21 mouse cellular contexts compared by ENCODE assay signal in genomic region chr1:137919739-137920563, GRCm38 (mm10).
A peak's percentile ranks its signal among the peaks of the same experiment; 100 is the strongest.
DNase-seq lines count a peak whose midpoint lies in the region; ATAC-seq lines count a peak whose summit lies in the region.
"Had no signal": no experiment of that assay in that cellular context is flagged by ENCODE, and none has a peak within 500 bp of the region (broad histone marks: within the 10 kb centered on the region; RNA-seq: fewer than 3 reads in every experiment).

No protein-coding gene starts in this region.

- no peaks in the 10 kb centered on the region for H3K9me3 ChIP-seq in hindbrain, embryonic 16.5 days (ENCODE audit: control insufficient read depth, low read length)
- H3K9me3 ChIP-seq in hindbrain, embryonic 11.5 days (ENCODE audit: control insufficient read depth, low read length) = no peaks in the 10 kb centered on the region
- H3K9me3 ChIP-seq in midbrain, embryonic 11.5 days (ENCODE audit: control insufficient read depth, low read length) = no peaks in the 10 kb centered on the region
- H3K9me3 ChIP-seq in midbrain, embryonic 16.5 days (replicated peaks; ENCODE audit: control insufficient read depth, low read length, poor library complexity, severe bottlenecking) = no peaks in the 10 kb centered on the region
- no peaks in the 10 kb centered on the region for H3K9me3 ChIP-seq in embryonic facial prominence, embryonic 14.5 days (ENCODE audit: control insufficient read depth, low read length)
- H3K9me3 ChIP-seq: embryonic facial prominence, embryonic 15.5 days; heart, embryonic 10.5 days; hindbrain, embryonic 15.5 days; kidney, embryonic 15.5 days; limb, embryonic 13.5 days; liver, embryonic 13.5 days had no signal

- WGBS in hindbrain, embryonic 16.5 days = 62% methylated on average over 6 of the region's 6 CpGs
- WGBS in hindbrain, embryonic 11.5 days = 67% methylated on average over 6 of the region's 6 CpGs
- WGBS in midbrain, embryonic 11.5 days = 54% methylated on average over 6 of the region's 6 CpGs
- WGBS in midbrain, embryonic 16.5 days = 49% methylated on average over 6 of the region's 6 CpGs
- WGBS in embryonic facial prominence, embryonic 14.5 days = 60% methylated on average over 6 of the region's 6 CpGs

- no peak overlapping the region for H3K4me2 ChIP-seq in hindbrain, embryonic 16.5 days (ENCODE audit: low read length)
- H3K4me2 ChIP-seq in hindbrain, embryonic 11.5 days (replicated peaks; ENCODE audit: low read depth, low read length) = no peak overlapping the region
- no peak overlapping the region for H3K4me2 ChIP-seq in midbrain, embryonic 11.5 days
- no peak overlapping the region for H3K4me2 ChIP-seq in midbrain, embryonic 16.5 days (ENCODE audit: low read length)
- H3K4me2 ChIP-seq in embryonic facial prominence, embryonic 14.5 days (ENCODE audit: low read depth, low read length) = no peak overlapping the region
- H3K4me2 ChIP-seq: embryonic facial prominence, embryonic 15.5 days; hindbrain, embryonic 15.5 days; kidney, embryonic 15.5 days; limb, embryonic 13.5 days; liver, embryonic 13.5 days had no signal

- no peak for DNase-seq in hindbrain, embryonic 11.5 days (ENCODE audit: low spot score)
- DNase-seq in midbrain, embryonic 11.5 days (ENCODE audit: low spot score, missing footprints) = no peak
- peak; percentile 44 for DNase-seq in brain, adult 2 months (ENCODE audit: low read depth, low spot score)
- DNase-seq in embryonic facial prominence, embryonic 14.5 days (ENCODE audit: low spot score) = no peak
- DNase-seq in spleen, postnatal 14 days (ENCODE audit: low spot score in 2 of 2) = no peak
- DNase-seq: adrenal gland, adult 2 months; cerebellum, adult 9-11 months; gastrocnemius, postnatal 25 days; kidney, postnatal 4 days; liver, embryonic 13.5 days; lung, postnatal 14 days; retina, postnatal 1 day; thymus, postnatal 25 days had no signal

- H3K27ac ChIP-seq in hindbrain, embryonic 16.5 days (ENCODE audit: low read depth, low read length) = no peak overlapping the region
- no peak overlapping the region for H3K27ac ChIP-seq in hindbrain, embryonic 11.5 days (ENCODE audit: low read depth, low read length)
- no peak overlapping the region; the same call in 1 of the 2 replicates for H3K27ac ChIP-seq in midbrain, embryonic 11.5 days (ENCODE audit: low read depth, low read length)
- H3K27ac ChIP-seq in midbrain, embryonic 16.5 days (ENCODE audit: low read length) = no peak overlapping the region
- no peak overlapping the region for H3K27ac ChIP-seq in embryonic facial prominence, embryonic 14.5 days (replicated peaks; ENCODE audit: low read depth, low read length)
- H3K27ac ChIP-seq: embryonic facial prominence, embryonic 15.5 days; heart, embryonic 10.5 days; hindbrain, embryonic 15.5 days; kidney, embryonic 15.5 days; limb, embryonic 13.5 days; liver, embryonic 13.5 days had no signal

- H3K9ac ChIP-seq in hindbrain, embryonic 16.5 days (ENCODE audit: low read depth, low read length) = no peak overlapping the region
- no peak overlapping the region for H3K9ac ChIP-seq in hindbrain, embryonic 11.5 days (ENCODE audit: low read depth, low read length)
- H3K9ac ChIP-seq in midbrain, embryonic 11.5 days (ENCODE audit: low read length) = no peak overlapping the region
- H3K9ac ChIP-seq in midbrain, embryonic 16.5 days (ENCODE audit: low read depth, low read length) = no peak overlapping the region
- no peak overlapping the region for H3K9ac ChIP-seq in embryonic facial prominence, embryonic 14.5 days (ENCODE audit: low read depth, low read length)
- H3K9ac ChIP-seq: embryonic facial prominence, embryonic 15.5 days; hindbrain, embryonic 15.5 days; kidney, embryonic 15.5 days; limb, embryonic 13.5 days; liver, embryonic 13.5 days had no signal

- H3K27me3 ChIP-seq in hindbrain, embryonic 16.5 days (replicated peaks; ENCODE audit: control insufficient read depth, insufficient read depth, low read length) = no peaks in the 10 kb centered on the region
- no peaks in the 10 kb centered on the region for H3K27me3 ChIP-seq in hindbrain, embryonic 11.5 days (ENCODE audit: control insufficient read depth, insufficient read depth, low read length)
- no peaks in the 10 kb centered on the region for H3K27me3 ChIP-seq in midbrain, embryonic 11.5 days (ENCODE audit: control insufficient read depth, insufficient read depth, low read length)
- no peaks in the 10 kb centered on the region for H3K27me3 ChIP-seq in midbrain, embryonic 16.5 days (ENCODE audit: control insufficient read depth, insufficient read depth, low read depth, low read length)
- no peaks in the 10 kb centered on the region for H3K27me3 ChIP-seq in embryonic facial prominence, embryonic 14.5 days (replicated peaks; ENCODE audit: control insufficient read depth, insufficient read depth, low read length)
- H3K27me3 ChIP-seq: embryonic facial prominence, embryonic 15.5 days; hindbrain, embryonic 15.5 days; kidney, embryonic 15.5 days; limb, embryonic 13.5 days; liver, embryonic 13.5 days had no signal

- no peak overlapping the region for H3K4me3 ChIP-seq in hindbrain, embryonic 16.5 days (ENCODE audit: low read length)
- H3K4me3 ChIP-seq in hindbrain, embryonic 11.5 days (ENCODE audit: low read depth, low read length) = no peak overlapping the region
- H3K4me3 ChIP-seq in midbrain, embryonic 11.5 days (ENCODE audit: low read depth, low read length) = no peak overlapping the region
- no peak overlapping the region for H3K4me3 ChIP-seq in midbrain, embryonic 16.5 days (ENCODE audit: low read depth, low read length)
- H3K4me3 ChIP-seq in embryonic facial prominence, embryonic 14.5 days (ENCODE audit: low read depth, low read length) = no peak overlapping the region
- H3K4me3 ChIP-seq: embryonic facial prominence, embryonic 15.5 days; heart, embryonic 10.5 days; hindbrain, embryonic 15.5 days; kidney, embryonic 15.5 days; limb, embryonic 13.5 days; liver, embryonic 13.5 days had no signal

- ATAC-seq in hindbrain, embryonic 16.5 days = 0 out of 2 replicates have a peak, but pooled peaks have one; percentile 42
- ATAC-seq in hindbrain, embryonic 11.5 days (ENCODE audit: low FRiP score) = no peak
- peak; percentile 54; the same call in 1 of the 2 replicates for ATAC-seq in midbrain, embryonic 11.5 days (ENCODE audit: low FRiP score)
- ATAC-seq in midbrain, embryonic 16.5 days = no peak
- peak; percentile 41; the same call in 1 of the 2 replicates for ATAC-seq in embryonic facial prominence, embryonic 14.5 days (ENCODE audit: low read depth)
- ATAC-seq: intestine, embryonic 16.5 days had no signal

- H3K36me3 ChIP-seq in hindbrain, embryonic 16.5 days (ENCODE audit: control insufficient read depth, insufficient read depth, low read length) = peaks cover 3% of the 10 kb centered on the region; the same call in 1 of the 2 replicates
- H3K36me3 ChIP-seq in hindbrain, embryonic 11.5 days (ENCODE audit: control insufficient read depth, insufficient read depth, low read length) = no peaks in the 10 kb centered on the region
- H3K36me3 ChIP-seq in midbrain, embryonic 11.5 days (ENCODE audit: control insufficient read depth, insufficient read depth, low read length) = no peaks in the 10 kb centered on the region
- H3K36me3 ChIP-seq in midbrain, embryonic 16.5 days (ENCODE audit: control insufficient read depth, insufficient read depth, low read length) = no peaks in the 10 kb centered on the region
- H3K36me3 ChIP-seq in embryonic facial prominence, embryonic 14.5 days (ENCODE audit: control insufficient read depth, insufficient read depth, low read length) = peaks cover 7% of the 10 kb centered on the region; the same call in 1 of the 2 replicates
- H3K36me3 ChIP-seq: liver, embryonic 13.5 days had no signal

- H3K4me1 ChIP-seq in hindbrain, embryonic 16.5 days (ENCODE audit: control insufficient read depth, insufficient read depth, low read depth, low read length) = no peaks in the 10 kb centered on the region
- no peaks in the 10 kb centered on the region for H3K4me1 ChIP-seq in hindbrain, embryonic 11.5 days (replicated peaks; ENCODE audit: control insufficient read depth, insufficient read depth, low read length)
- H3K4me1 ChIP-seq in midbrain, embryonic 11.5 days (ENCODE audit: control insufficient read depth, insufficient read depth, low read length) = peaks cover 13% of the 10 kb centered on the region
- H3K4me1 ChIP-seq in midbrain, embryonic 16.5 days (ENCODE audit: control insufficient read depth, insufficient read depth, low read length) = peaks cover 7% of the 10 kb centered on the region
- H3K4me1 ChIP-seq in embryonic facial prominence, embryonic 14.5 days (ENCODE audit: control insufficient read depth, insufficient read depth, low read length) = peaks cover 13% of the 10 kb centered on the region; the same call in 1 of the 2 replicates
- H3K4me1 ChIP-seq: heart, embryonic 10.5 days; kidney, embryonic 15.5 days; liver, embryonic 13.5 days had no signal

Comparison
In these comparisons a context has a peak if more than half of its experiments do, and no peak if none do; other contexts are left out.
1. ATAC-seq: peak in hindbrain, embryonic 16.5 days (single experiment), midbrain, embryonic 11.5 days (single experiment) and embryonic facial prominence, embryonic 14.5 days (single experiment); none in hindbrain, embryonic 11.5 days (single experiment) and midbrain, embryonic 16.5 days (single experiment).